Mouse (Mus musculus) CD8-positive naive resting alpha-beta T cell, adult 2 months (primary cell): ENCODE measurements around the gene Clstn1.

ENCODE experiments used
- DNase-seq, 2 experiments: peaks; one replicate each; pipeline ENCODE4 v3.0.0; 2022; ENCODE audit warnings: low read depth in 2 of 2, low spot score in 2 of 2

Gene Clstn1

GRCm38 (mm10) chr4:149632670-149633307, 46.5 kb downstream of the Clstn1 start:
- no peak for DNase-seq

GRCm38 (mm10) chr4:149634157-149634556, 47.9 kb downstream of the Clstn1 start:
- DNase-seq = no peak

GRCm38 (mm10) chr4:149634966-149635365, 48.7 kb downstream of the Clstn1 start:
- no peak for DNase-seq

GRCm38 (mm10) chr4:149635915-149636415, 49.7 kb downstream of the Clstn1 start:
- DNase-seq = no peak

- DNase-seq = no peak
Measured at GRCm38 (mm10) chr4:149637942-149638341, 51.7 kb downstream of the Clstn1 start.

- no peak for DNase-seq
Measured at GRCm38 (mm10) chr4:149640831-149641230, 54.6 kb downstream of the Clstn1 start.

- DNase-seq = no peak
Measured at GRCm38 (mm10) chr4:149641400-149641799, 55.1 kb downstream of the Clstn1 start.

- no peak for DNase-seq
Measured at GRCm38 (mm10) chr4:149641956-149642355, 55.7 kb downstream of the Clstn1 start.

- DNase-seq = no peak
Measured at GRCm38 (mm10) chr4:149645761-149646160, 59.5 kb downstream of the Clstn1 start.

GRCm38 (mm10) chr4:149648031-149648805, 62.0 kb downstream of the Clstn1 start:
- DNase-seq = peak; percentile 64 to 69

GRCm38 (mm10) chr4:149650493-149651193, 64.4 kb downstream of the Clstn1 start:
- DNase-seq = peak; percentile 61 to 66

- DNase-seq = peak; percentile 67 to 77
Measured at GRCm38 (mm10) chr4:149654232-149654631, 68.0 kb downstream of the Clstn1 start.

- peak; percentile 91 to 93 for DNase-seq
Measured at GRCm38 (mm10) chr4:149657858-149658416, 71.7 kb downstream of the Clstn1 start.

GRCm38 (mm10) chr4:149659495-149660116, 73.3 kb downstream of the Clstn1 start:
- DNase-seq = no peak

- no peak for DNase-seq
Measured at GRCm38 (mm10) chr4:149660598-149660997, 74.3 kb downstream of the Clstn1 start.

- DNase-seq = no peak
Measured at GRCm38 (mm10) chr4:149661967-149662589, 75.8 kb downstream of the Clstn1 start.

- DNase-seq = peak; percentile 66 to 67
Measured at GRCm38 (mm10) chr4:149663849-149664503, 77.7 kb downstream of the Clstn1 start.

GRCm38 (mm10) chr4:149665016-149665691, 78.9 kb downstream of the Clstn1 start:
- no peak for DNase-seq

GRCm38 (mm10) chr4:149665692-149666090, 79.4 kb downstream of the Clstn1 start:
- DNase-seq = no peak
